Mouse (Mus musculus) midbrain, embryonic 11.5 days (tissue): ENCODE measurements at regions not wholly inside any gene's neighbourhood (a gene's known extent, or its start where the extent isn't known, plus 50 kb on each side); places are given as distances from the start of the nearest gene placed in this dataset.

ENCODE experiments used
- ATAC-seq: fragments of 200-750 bp; cut with Nextera tagmentation; 2 replicates; pipeline ENCODE4 v1.8.0; 2017; ENCODE audit warnings: moderate TSS enrichment, moderate library complexity; ENCODE audit not compliant: low FRiP score
- DNase-seq: peaks from one replicate; pipeline ENCODE4 v3.0.0; 2015; ENCODE audit warnings: low spot score; ENCODE audit errors: missing footprints
- H3K27ac ChIP-seq: fragments of 300-500 bp; sonication (generic); 2 replicates; pipeline ENCODE4 v1.5.1; 2014; ENCODE audit warnings: low read depth, low read length
- H3K27me3 ChIP-seq: fragments of 300-500 bp; sonication (generic); 2 replicates; pipeline ENCODE4 v1.6.1; 2014; ENCODE audit warnings: mild to moderate bottlenecking, low read length, moderate library complexity, mixed read lengths; ENCODE audit not compliant: control insufficient read depth, insufficient read depth
- H3K36me3 ChIP-seq: fragments of 300-500 bp; sonication (generic); 2 replicates; pipeline ENCODE4 v1.6.1; 2014; ENCODE audit warnings: mild to moderate bottlenecking, low read length, moderate library complexity, mixed read lengths; ENCODE audit not compliant: control insufficient read depth, insufficient read depth
- H3K4me1 ChIP-seq: fragments of 300-500 bp; sonication (generic); 2 replicates; pipeline ENCODE4 v1.6.1; 2014; ENCODE audit warnings: low read length; ENCODE audit not compliant: control insufficient read depth, insufficient read depth
- H3K4me2 ChIP-seq: fragments of 300-500 bp; sonication (generic); 2 replicates; pipeline ENCODE4 v1.6.1; 2014; ENCODE audit warnings: mild to moderate bottlenecking, moderate library complexity
- H3K4me3 ChIP-seq: fragments of 300-500 bp; sonication (generic); 2 replicates; pipeline ENCODE4 v1.5.1; 2014; ENCODE audit warnings: low read depth, low read length
- H3K9ac ChIP-seq: fragments of 300-500 bp; sonication (generic); 2 replicates; pipeline ENCODE4 v1.6.1; 2014; ENCODE audit warnings: low read length
- H3K9me3 ChIP-seq: fragments of 300-500 bp; sonication (generic); 2 replicates; pipeline ENCODE4 v1.6.1; 2016; ENCODE audit warnings: low read length; ENCODE audit not compliant: control insufficient read depth
- WGBS: fragments of 180-500 bp; shearing (Covaris S2); extraction: QIAGEN DNeasy Blood & Tissue Kit; methylation state at CpG from one replicate; pipeline ENCODE4 v1.1.7; 2014; 5-methylcytosine and 5-hydroxymethylcytosine counted together

- ATAC-seq (no peak), DNase-seq (no peak)
- H3K4me1 ChIP-seq, result no peaks in the 10 kb centered on the region
- H3K36me3 ChIP-seq, result no peaks in the 10 kb centered on the region
- H3K4me3 ChIP-seq, result no peak overlapping the region
- H3K27me3 ChIP-seq, result no peaks in the 10 kb centered on the region
- no peaks in the 10 kb centered on the region for H3K9me3 ChIP-seq
- H3K4me2 ChIP-seq, result no peak overlapping the region
- 80% methylated on average over 3 of the region's 3 CpGs for WGBS
- H3K27ac ChIP-seq, result no peak overlapping the region
- H3K9ac ChIP-seq, result no peak overlapping the region
Measured at GRCm38 (mm10) chr8:96929901-96930300, 1041.6 kb upstream of the Got2 start.

GRCm38 (mm10) chr8:96880956-96881355 lies 992.6 kb upstream of the Got2 start:
- Histone ChIP-seq H3K36me3 (no peaks in the 10 kb centered on the region), H3K27ac (no peak overlapping the region), H3K27me3 (no peaks in the 10 kb centered on the region), H3K9ac (no peak overlapping the region), H3K4me2 (no peak overlapping the region), H3K4me3 (no peak overlapping the region), H3K9me3 (no peaks in the 10 kb centered on the region), H3K4me1 (no peaks in the 10 kb centered on the region)
- ATAC-seq (no peak), DNase-seq (no peak)
- WGBS, result 77% methylated on average over 2 of the region's 2 CpGs

GRCm38 (mm10) chr8:96878793-96879192 lies 990.4 kb upstream of the Got2 start:
- H3K9ac ChIP-seq, result no peak overlapping the region
- H3K4me1 ChIP-seq, result no peaks in the 10 kb centered on the region
- no peak overlapping the region for H3K4me2 ChIP-seq
- no peak overlapping the region for H3K4me3 ChIP-seq
- no peaks in the 10 kb centered on the region for H3K9me3 ChIP-seq
- no peak for ATAC-seq
- H3K27ac ChIP-seq, result no peak overlapping the region
- no peaks in the 10 kb centered on the region for H3K27me3 ChIP-seq
- 84% methylated on average over 6 of the region's 6 CpGs for WGBS
- no peaks in the 10 kb centered on the region for H3K36me3 ChIP-seq
- no peak for DNase-seq

GRCm38 (mm10) chr8:96873465-96874094 lies 985.2 kb upstream of the Got2 start:
- ATAC-seq (no peak), DNase-seq (no peak)
- Histone ChIP-seq H3K27me3 (no peaks in the 10 kb centered on the region), H3K4me1 (no peaks in the 10 kb centered on the region), H3K4me2 (no peak overlapping the region), H3K9me3 (no peaks in the 10 kb centered on the region), H3K9ac (no peak overlapping the region), H3K27ac (no peak overlapping the region), H3K4me3 (no peak overlapping the region), H3K36me3 (no peaks in the 10 kb centered on the region)
- 92% methylated on average over 4 of the region's 4 CpGs for WGBS

- Histone ChIP-seq H3K27ac (no peak overlapping the region), H3K4me3 (no peak overlapping the region), H3K9me3 (no peaks in the 10 kb centered on the region), H3K9ac (no peak overlapping the region), H3K27me3 (no peaks in the 10 kb centered on the region), H3K4me2 (no peak overlapping the region), H3K4me1 (no peaks in the 10 kb centered on the region), H3K36me3 (no peaks in the 10 kb centered on the region)
- WGBS, result 13% methylated on average over 1 of the region's 1 CpGs
- no peak for DNase-seq
- no peak for ATAC-seq
Measured at GRCm38 (mm10) chr8:96868178-96869080, 980.1 kb upstream of the Got2 start.

- DNase-seq (no peak), ATAC-seq (no peak)
- Histone ChIP-seq H3K4me1 (no peaks in the 10 kb centered on the region), H3K4me2 (no peak overlapping the region), H3K4me3 (no peak overlapping the region), H3K36me3 (no peaks in the 10 kb centered on the region), H3K27me3 (no peaks in the 10 kb centered on the region), H3K27ac (no peak overlapping the region), H3K9me3 (no peaks in the 10 kb centered on the region), H3K9ac (no peak overlapping the region)
- 91% methylated on average over 6 of the region's 6 CpGs for WGBS
Measured at GRCm38 (mm10) chr8:96864606-96865005, 976.3 kb upstream of the Got2 start.

- H3K27me3 ChIP-seq, result no peaks in the 10 kb centered on the region
- 87% methylated on average over 2 of the region's 2 CpGs for WGBS
- no peaks in the 10 kb centered on the region for H3K9me3 ChIP-seq
- no peak overlapping the region for H3K27ac ChIP-seq
- H3K36me3 ChIP-seq, result no peaks in the 10 kb centered on the region
- H3K4me3 ChIP-seq, result no peak overlapping the region
- ATAC-seq (no peak), DNase-seq (no peak)
- H3K4me1 ChIP-seq, result no peaks in the 10 kb centered on the region
- H3K9ac ChIP-seq, result no peak overlapping the region
- no peak overlapping the region for H3K4me2 ChIP-seq
Measured at GRCm38 (mm10) chr8:96860870-96861462, 972.6 kb upstream of the Got2 start.

- DNase-seq (peak; percentile 86), ATAC-seq (peak; percentile 73; the same call in 1 of the 2 replicates)
- Histone ChIP-seq H3K4me3 (no peak overlapping the region), H3K27ac (no peak overlapping the region), H3K4me1 (no peaks in the 10 kb centered on the region; the same call in 1 of the 2 replicates), H3K9me3 (no peaks in the 10 kb centered on the region), H3K36me3 (no peaks in the 10 kb centered on the region), H3K9ac (no peak overlapping the region), H3K27me3 (no peaks in the 10 kb centered on the region), H3K4me2 (no peak overlapping the region)
- WGBS, result 11% methylated on average over 2 of the region's 2 CpGs
Measured at GRCm38 (mm10) chr8:96843566-96843965, 955.2 kb upstream of the Got2 start.

GRCm38 (mm10) chr8:96835532-96835931 lies 947.2 kb upstream of the Got2 start:
- Histone ChIP-seq H3K27me3 (no peaks in the 10 kb centered on the region), H3K9me3 (no peaks in the 10 kb centered on the region), H3K9ac (no peak overlapping the region), H3K4me1 (no peaks in the 10 kb centered on the region), H3K27ac (no peak overlapping the region), H3K4me2 (no peak overlapping the region), H3K36me3 (no peaks in the 10 kb centered on the region), H3K4me3 (no peak overlapping the region)
- ATAC-seq (peak; percentile 68; the same call in 1 of the 2 replicates), DNase-seq (no peak)
- WGBS, result 34% methylated on average over 3 of the region's 3 CpGs
